Mouse (Mus musculus) embryonic fibroblast, embryonic 13.5 days (primary cell): ENCODE measurements around the gene Naxd.

Experiments used
- CTCF ChIP-seq: IDR thresholded peaks from 2 replicates; pipeline ENCODE4 v1.5.1; 2011; ENCODE audit warnings: mild to moderate bottlenecking, control low read depth, low read length, moderate library complexity, borderline replicate concordance; ENCODE audit not compliant: insufficient read depth
- POLR2A ChIP-seq: IDR thresholded peaks from 2 replicates; pipeline ENCODE4 v1.6.1; 2011; ENCODE audit warnings: low read depth, mild to moderate bottlenecking, control low read depth, low read length, moderate library complexity

GRCm38 (mm10) chr8:11475876-11476275 lies 21.4 kb upstream of the Naxd start:
- no peak for TF ChIP-seq CTCF
- TF ChIP-seq POLR2A, result no peak
